Mouse (Mus musculus) limb, embryonic 10.5 days (tissue): Measurements from ENCODE around the gene Ahcyl2. TPM values are rescaled to one million over a fixed set of nuclear protein-coding genes. Genes with fewer than 3 reads are reported as not detected.

Experiments used
- DNase-seq: peaks from one replicate; pipeline ENCODE4 v3.0.0-alpha.2; 2017; ENCODE audit warnings: low spot score
- H3K27ac ChIP-seq: fragments of 300-500 bp; sonication (generic); 2 replicates; pipeline ENCODE4 v1.5.1; 2016; ENCODE audit warnings: mild to moderate bottlenecking
- H3K27me3 ChIP-seq: fragments of 300-500 bp; sonication (generic); 2 replicates; pipeline ENCODE4 v1.6.1; 2016; ENCODE audit warnings: low read depth, mild to moderate bottlenecking; ENCODE audit not compliant: poor library complexity, severe bottlenecking
- H3K36me3 ChIP-seq: fragments of 300-500 bp; sonication (generic); 2 replicates; pipeline ENCODE4 v1.6.1; 2016; ENCODE audit warnings: mild to moderate bottlenecking, moderate library complexity
- H3K4me1 ChIP-seq: fragments of 300-500 bp; sonication (generic); 2 replicates; pipeline ENCODE4 v1.6.1; 2016
- H3K4me3 ChIP-seq: fragments of 300-500 bp; sonication (generic); 2 replicates; pipeline ENCODE4 v1.5.1; 2016; ENCODE audit warnings: mild to moderate bottlenecking, moderate library complexity
- H3K9me3 ChIP-seq: fragments of 300-500 bp; sonication (generic); replicated peaks from 2 replicates; pipeline ENCODE4 v1.6.1; 2016; ENCODE audit warnings: mild to moderate bottlenecking
- WGBS: fragments of 180-500 bp; shearing (Covaris S2); methylation state at CpG from one replicate; pipeline ENCODE4 v1.1.7; 2016; 5-methylcytosine and 5-hydroxymethylcytosine counted together
- polyA plus RNA-seq: library from polyadenylated mRNA; unstranded; fragments of >200 nt; fragmentation: Nextera tagmentation; extraction: Ambion mirVana; gene quantifications from 2 replicates; pipeline ENCODE4 v1.2.1, GENCODE M21; 2016

Gene Ahcyl2
- polyA plus RNA-seq, 1 experiment from 2014 or later: 15.9 TPM

GRCm38 (mm10) chr6:29827291-29828242, 59.8 kb downstream of the Ahcyl2 start:
- Histone ChIP-seq H3K36me3 (peaks cover 2% of the 10 kb centered on the region; the same call in 1 of the 2 replicates), H3K27me3 (no peaks in the 10 kb centered on the region), H3K9me3 (no peaks in the 10 kb centered on the region), H3K4me1 (peaks cover 4% of the 10 kb centered on the region), H3K27ac (no peak overlapping the region), H3K4me3 (no peak overlapping the region)
- 84% methylated on average over 5 of the region's 5 CpGs for WGBS
- DNase-seq: no peak

DNA sequence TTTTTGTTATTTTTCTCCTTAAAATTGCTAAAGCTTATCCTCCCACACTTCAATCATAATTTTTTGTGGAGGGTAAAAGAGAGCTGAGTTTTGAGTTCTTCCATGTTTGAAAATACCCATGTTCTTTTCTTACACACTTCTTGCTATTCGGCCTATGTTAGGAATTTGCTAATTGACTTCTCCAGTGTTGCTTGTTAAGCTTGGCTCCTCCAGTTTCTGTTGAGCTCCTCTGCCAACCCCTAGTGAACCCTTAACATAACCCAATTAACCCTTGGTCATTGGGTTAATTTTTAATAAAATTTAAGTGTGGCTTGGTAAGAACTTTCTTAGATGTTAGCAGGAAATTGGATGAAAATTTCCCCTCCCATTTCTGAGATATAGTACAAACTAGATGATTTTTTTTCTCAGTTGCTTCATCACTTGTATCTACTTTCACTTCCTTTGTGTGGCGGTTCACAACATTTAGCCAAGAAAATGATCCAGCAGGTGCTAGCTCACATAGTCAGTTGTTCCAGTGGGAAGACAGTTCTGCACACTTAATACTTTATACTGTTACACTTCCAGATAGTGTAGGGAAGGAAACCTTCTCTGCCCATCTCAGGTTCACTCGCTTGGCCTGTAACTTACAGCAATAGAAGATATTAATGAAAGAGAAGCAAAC, 60.9 kb downstream of the Ahcyl2 start:
- no peak overlapping the region for H3K4me3 ChIP-seq
- H3K36me3 ChIP-seq: no peaks in the 10 kb centered on the region
- 87% methylated on average over 3 of the region's 3 CpGs for WGBS
- DNase-seq: no peak
- peaks cover 4% of the 10 kb centered on the region for H3K4me1 ChIP-seq
- H3K9me3 ChIP-seq: no peaks in the 10 kb centered on the region
- H3K27me3 ChIP-seq: no peaks in the 10 kb centered on the region
- no peak overlapping the region for H3K27ac ChIP-seq

GRCm38 (mm10) chr6:29832356-29832755, 64.5 kb downstream of the Ahcyl2 start:
- DNase-seq: no peak
- Histone ChIP-seq H3K4me1 (peaks cover 2% of the 10 kb centered on the region), H3K9me3 (no peaks in the 10 kb centered on the region), H3K4me3 (no peak overlapping the region), H3K36me3 (no peaks in the 10 kb centered on the region), H3K27ac (no peak overlapping the region), H3K27me3 (no peaks in the 10 kb centered on the region)
- WGBS: 88% methylated on average over 4 of the region's 4 CpGs

DNA sequence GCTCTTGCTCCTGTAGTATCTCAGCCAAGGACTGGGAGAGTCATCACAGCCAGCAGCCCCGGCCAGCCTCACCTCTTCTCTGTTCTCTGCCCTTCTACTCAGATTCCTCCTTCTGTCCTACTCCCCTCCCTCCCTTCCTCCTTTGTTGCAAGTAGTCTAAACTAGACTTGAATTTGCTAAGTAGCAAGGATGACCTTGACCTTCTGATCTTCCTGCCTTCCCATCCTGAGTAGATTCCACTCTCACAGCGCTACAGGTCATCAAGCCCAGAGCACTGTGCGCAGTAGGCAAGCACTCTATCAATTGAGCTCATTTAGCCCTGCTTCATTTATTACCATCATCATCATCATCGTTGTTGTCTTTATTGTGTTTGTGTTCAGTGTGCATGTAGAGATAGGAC, 65.3 kb downstream of the Ahcyl2 start:
- Histone ChIP-seq H3K4me3 (no peak overlapping the region), H3K9me3 (no peaks in the 10 kb centered on the region), H3K27me3 (no peaks in the 10 kb centered on the region), H3K36me3 (no peaks in the 10 kb centered on the region), H3K4me1 (no peaks in the 10 kb centered on the region), H3K27ac (no peak overlapping the region)
- no peak for DNase-seq
- WGBS: 84% methylated on average over 4 of the region's 4 CpGs

DNA sequence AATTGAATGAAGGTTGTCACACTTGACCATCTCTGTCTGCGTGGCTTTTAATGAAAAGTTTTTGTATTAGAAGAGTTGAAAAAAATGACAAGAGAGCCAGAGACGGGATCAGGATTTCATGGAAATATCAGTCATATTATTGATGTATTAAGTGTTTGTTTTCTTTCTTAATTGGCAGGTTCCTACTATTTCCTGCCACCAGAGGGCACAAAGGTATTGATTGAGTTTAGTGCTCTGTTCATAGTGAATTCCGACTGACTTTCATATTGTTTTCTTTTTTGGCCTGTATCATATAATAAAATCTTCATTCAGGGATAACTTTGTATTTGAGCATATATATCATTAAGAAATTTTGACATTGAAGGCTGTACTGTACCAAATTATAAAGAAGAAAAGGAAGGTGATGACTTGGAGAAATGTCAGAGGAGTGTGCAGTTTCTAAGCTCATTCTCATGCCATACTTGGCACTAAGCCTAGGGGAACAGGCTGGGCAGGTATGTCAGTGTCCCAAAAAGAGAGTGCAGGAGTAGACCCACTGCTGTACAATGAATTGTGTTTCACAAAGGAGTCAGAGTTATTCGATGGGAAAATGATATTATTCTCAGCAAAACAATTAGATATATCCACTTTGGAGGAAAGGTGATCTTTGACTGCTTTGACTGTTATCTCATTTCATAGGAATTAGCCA, 65.9 kb downstream of the Ahcyl2 start:
- H3K36me3 ChIP-seq: no peaks in the 10 kb centered on the region
- 83% methylated on average over 4 of the region's 4 CpGs for WGBS
- H3K9me3 ChIP-seq: no peaks in the 10 kb centered on the region
- DNase-seq: no peak
- H3K4me1 ChIP-seq: no peaks in the 10 kb centered on the region
- H3K27me3 ChIP-seq: no peaks in the 10 kb centered on the region
- no peak overlapping the region for H3K27ac ChIP-seq
- H3K4me3 ChIP-seq: no peak overlapping the region

- H3K4me1 ChIP-seq: no peaks in the 10 kb centered on the region
- no peaks in the 10 kb centered on the region for H3K9me3 ChIP-seq
- 90% methylated on average over 3 of the region's 3 CpGs for WGBS
- H3K27ac ChIP-seq: no peak overlapping the region
- no peaks in the 10 kb centered on the region for H3K36me3 ChIP-seq
- no peak for DNase-seq
- H3K4me3 ChIP-seq: no peak overlapping the region
- no peaks in the 10 kb centered on the region for H3K27me3 ChIP-seq
These were observed 67.8 kb downstream of the Ahcyl2 start for GRCm38 (mm10) chr6:29835543-29836177.

- no peaks in the 10 kb centered on the region for H3K36me3 ChIP-seq
- DNase-seq: no peak
- no peak overlapping the region for H3K4me3 ChIP-seq
- no peaks in the 10 kb centered on the region for H3K4me1 ChIP-seq
- H3K27me3 ChIP-seq: no peaks in the 10 kb centered on the region
- H3K27ac ChIP-seq: no peak overlapping the region
- no peaks in the 10 kb centered on the region for H3K9me3 ChIP-seq
- WGBS: 89% methylated on average over 2 of the region's 2 CpGs
These were observed 69.8 kb downstream of the Ahcyl2 start for GRCm38 (mm10) chr6:29837579-29837978.

- H3K4me3 ChIP-seq: no peak overlapping the region
- H3K4me1 ChIP-seq: no peaks in the 10 kb centered on the region
- DNase-seq: no peak
- H3K27ac ChIP-seq: no peak overlapping the region
- no peaks in the 10 kb centered on the region for H3K36me3 ChIP-seq
- WGBS: 90% methylated on average over 3 of the region's 3 CpGs
- H3K9me3 ChIP-seq: no peaks in the 10 kb centered on the region
- H3K27me3 ChIP-seq: no peaks in the 10 kb centered on the region
These were observed 70.7 kb downstream of the Ahcyl2 start for GRCm38 (mm10) chr6:29838531-29838930.

DNA sequence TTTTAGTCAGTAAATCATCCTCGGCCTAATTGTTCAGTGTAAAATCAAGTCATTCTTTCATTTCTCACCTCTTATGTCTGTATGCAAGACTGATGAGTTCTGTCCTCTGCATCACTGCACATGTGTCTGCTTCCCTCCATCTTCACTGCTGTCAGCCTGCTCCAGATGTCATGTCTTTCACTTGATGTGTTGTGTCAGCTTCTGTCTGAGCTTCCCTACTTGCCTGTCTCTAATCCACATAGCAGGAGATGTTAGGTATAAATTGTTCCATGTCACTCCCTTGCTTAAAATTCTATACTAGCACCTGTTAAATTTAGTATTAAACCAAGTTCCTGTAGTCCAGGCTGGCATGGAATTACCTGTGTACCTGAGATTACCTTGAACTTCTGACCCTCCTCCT, 72.2 kb downstream of the Ahcyl2 start:
- DNase-seq: no peak
- no peak overlapping the region for H3K27ac ChIP-seq
- no peaks in the 10 kb centered on the region for H3K4me1 ChIP-seq
- H3K27me3 ChIP-seq: no peaks in the 10 kb centered on the region
- no peaks in the 10 kb centered on the region for H3K36me3 ChIP-seq
- 95% methylated on average over 1 of the region's 1 CpGs for WGBS
- H3K9me3 ChIP-seq: no peaks in the 10 kb centered on the region
- no peak overlapping the region for H3K4me3 ChIP-seq

DNA sequence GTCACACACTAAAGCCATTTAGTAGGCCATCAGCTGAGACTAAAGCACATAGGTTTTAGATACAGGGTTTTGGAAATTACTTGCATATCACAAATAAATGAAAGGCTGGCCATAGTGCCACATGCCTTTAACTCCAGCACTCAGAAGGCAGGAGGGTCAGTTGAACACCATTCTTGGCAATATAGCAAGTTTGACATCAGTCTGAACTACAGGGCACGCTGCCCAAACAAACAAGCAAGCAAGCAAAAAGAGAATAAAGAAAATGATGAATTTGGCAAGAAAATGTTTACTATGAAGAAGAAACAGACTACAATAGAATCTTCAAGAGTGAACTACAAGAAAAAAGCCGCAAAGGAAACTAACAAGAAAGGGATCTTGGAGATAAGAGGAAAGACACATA, 73.7 kb downstream of the Ahcyl2 start:
- 95% methylated on average over 2 of the region's 2 CpGs for WGBS
- Histone ChIP-seq H3K27me3 (no peaks in the 10 kb centered on the region), H3K36me3 (no peaks in the 10 kb centered on the region), H3K4me3 (no peak overlapping the region), H3K4me1 (no peaks in the 10 kb centered on the region), H3K9me3 (no peaks in the 10 kb centered on the region), H3K27ac (no peak overlapping the region)
- no peak for DNase-seq

DNA sequence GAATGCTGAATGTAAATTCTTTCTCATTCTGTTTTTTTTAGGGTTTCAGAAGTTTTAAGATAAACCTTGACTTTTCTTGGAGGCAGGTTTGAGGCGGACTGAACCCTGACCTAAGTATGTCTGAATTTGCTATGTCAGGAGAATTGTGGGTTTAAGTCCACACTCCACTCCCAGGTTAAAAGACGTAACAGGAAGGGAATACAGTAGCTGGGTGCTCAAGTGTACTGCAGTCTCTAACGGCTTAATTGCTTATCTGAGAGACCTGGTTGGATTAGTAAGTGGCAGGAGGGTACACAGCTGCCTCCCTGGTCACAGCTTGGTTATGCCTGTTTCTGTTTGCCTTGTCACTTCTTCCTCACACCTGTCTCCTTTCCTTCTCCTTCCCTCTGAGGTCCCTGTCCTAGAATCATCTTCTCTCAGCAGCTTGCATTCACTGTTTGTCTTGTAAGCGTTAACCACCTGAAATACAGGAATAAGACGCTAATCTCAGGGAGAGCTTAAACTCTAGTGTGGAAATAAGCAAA, 79.9 kb downstream of the Ahcyl2 start:
- Histone ChIP-seq H3K4me3 (no peak overlapping the region), H3K9me3 (no peaks in the 10 kb centered on the region), H3K4me1 (no peaks in the 10 kb centered on the region), H3K27ac (no peak overlapping the region), H3K27me3 (no peaks in the 10 kb centered on the region), H3K36me3 (no peaks in the 10 kb centered on the region)
- WGBS: 82% methylated on average over 5 of the region's 5 CpGs
- DNase-seq: no peak

DNA sequence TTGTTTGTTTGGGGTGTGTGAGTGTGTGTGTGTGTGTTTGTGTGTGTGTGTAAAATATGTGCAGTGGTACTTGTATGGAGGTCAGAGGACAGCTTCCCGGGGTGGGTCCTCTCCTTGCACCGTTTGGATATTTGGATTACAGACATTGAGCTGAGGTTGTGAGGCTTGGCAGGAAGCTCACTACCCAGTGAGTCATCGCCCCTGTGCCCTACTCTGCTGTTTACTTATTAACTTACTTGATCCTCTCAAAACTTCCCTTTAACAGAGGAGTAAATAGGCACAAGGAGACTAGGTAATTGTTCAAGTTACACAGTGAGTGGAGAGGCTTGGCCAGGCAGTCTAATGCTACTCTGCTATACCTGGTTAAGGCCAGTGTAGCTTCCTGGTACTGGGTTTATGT, 81.0 kb downstream of the Ahcyl2 start:
- Histone ChIP-seq H3K4me3 (no peak overlapping the region), H3K36me3 (no peaks in the 10 kb centered on the region), H3K27me3 (no peaks in the 10 kb centered on the region), H3K9me3 (no peaks in the 10 kb centered on the region), H3K4me1 (peaks cover 8% of the 10 kb centered on the region), H3K27ac (no peak overlapping the region)
- no peak for DNase-seq
- WGBS: 86% methylated on average over 3 of the region's 3 CpGs
